Mouse (Mus musculus): ENCODE measurements around the gene Frat1. TPM values are rescaled to one million over a fixed set of nuclear protein-coding genes. Genes with fewer than 3 reads are reported as not detected.

Frat1 gene
- polyA plus RNA-seq (2014; fragmentation: Illumina TruSeq; extraction: RNeasy Lipid Tissue Mini Kit (QIAGEN cat#74804); ENCODE audit: insufficient read depth, low read depth, low replicate concordance) = 2.7 TPM

DNA sequence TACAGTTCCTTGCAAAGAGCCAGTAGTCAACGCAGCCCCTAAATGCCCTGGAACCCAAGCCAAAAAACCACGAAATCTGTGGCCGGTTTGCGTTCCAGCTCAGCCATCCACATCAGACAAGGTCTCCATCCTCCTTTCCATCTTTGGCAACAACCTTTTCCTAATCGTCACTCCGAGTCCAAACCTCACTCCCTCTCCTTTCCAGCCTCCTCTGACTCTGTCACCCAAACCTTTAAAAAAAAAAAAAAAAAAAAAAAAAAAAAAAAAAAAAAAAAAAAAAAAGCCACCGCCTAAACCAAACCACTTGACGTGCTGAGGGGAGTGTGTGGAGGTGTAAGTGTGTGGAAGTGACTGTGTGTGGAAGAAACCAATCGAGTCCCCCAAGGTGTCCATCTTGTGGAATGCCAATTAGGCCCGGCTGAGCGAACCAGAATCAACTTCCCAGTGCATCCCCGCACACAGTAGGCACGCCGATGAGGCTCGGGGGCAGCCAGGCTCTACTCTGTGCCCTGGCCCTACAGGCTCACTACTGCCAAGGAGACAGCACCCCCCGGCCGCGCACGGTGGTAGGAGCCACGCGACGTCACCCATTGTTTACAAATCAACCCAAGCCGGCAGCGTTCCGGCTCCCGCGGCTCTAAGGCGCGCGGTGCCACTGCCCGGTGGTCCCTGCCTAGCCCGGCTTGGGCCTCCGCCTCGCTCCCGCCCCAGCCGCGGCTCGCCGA is at the start of gene Frat1:
TSS of gene Frat1 (plus strand) at position 590 of the 725 bp plus-strand sequence.

DNA sequence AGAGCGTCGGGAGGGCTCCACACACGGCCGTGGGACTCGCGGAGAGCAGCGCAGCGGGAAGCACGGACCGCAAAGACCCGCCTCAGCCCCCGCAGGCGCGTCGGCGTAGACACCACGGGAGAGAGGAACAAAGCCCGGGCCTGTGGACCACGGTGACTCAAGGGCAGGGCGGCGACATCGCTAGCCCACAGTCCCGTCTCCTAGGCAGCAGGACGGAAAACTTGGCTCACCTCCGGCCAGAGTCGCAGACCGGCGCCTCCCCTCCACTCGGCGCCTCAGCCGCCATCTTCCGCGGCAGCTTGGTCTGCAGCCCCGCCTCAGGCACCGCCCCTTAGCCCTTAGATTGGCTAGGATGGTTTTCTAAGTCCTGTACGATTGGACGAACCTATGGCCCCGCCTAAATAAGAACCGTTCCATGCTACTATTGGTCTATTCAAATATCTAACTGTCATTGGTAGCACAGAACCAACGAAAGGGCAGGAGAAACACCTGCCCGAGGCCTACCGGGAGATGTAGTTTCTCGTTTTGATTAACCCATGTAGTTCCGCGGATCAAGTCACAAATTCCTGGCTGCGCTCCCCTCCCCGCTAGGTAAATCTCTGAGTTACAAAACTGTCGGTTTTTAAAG is 27.9 kb upstream of the Frat1 start, which contains the start of gene Arhgap19:
TSS of gene Arhgap19 (minus strand) at position 306 of the 628 bp plus-strand sequence.

DNA sequence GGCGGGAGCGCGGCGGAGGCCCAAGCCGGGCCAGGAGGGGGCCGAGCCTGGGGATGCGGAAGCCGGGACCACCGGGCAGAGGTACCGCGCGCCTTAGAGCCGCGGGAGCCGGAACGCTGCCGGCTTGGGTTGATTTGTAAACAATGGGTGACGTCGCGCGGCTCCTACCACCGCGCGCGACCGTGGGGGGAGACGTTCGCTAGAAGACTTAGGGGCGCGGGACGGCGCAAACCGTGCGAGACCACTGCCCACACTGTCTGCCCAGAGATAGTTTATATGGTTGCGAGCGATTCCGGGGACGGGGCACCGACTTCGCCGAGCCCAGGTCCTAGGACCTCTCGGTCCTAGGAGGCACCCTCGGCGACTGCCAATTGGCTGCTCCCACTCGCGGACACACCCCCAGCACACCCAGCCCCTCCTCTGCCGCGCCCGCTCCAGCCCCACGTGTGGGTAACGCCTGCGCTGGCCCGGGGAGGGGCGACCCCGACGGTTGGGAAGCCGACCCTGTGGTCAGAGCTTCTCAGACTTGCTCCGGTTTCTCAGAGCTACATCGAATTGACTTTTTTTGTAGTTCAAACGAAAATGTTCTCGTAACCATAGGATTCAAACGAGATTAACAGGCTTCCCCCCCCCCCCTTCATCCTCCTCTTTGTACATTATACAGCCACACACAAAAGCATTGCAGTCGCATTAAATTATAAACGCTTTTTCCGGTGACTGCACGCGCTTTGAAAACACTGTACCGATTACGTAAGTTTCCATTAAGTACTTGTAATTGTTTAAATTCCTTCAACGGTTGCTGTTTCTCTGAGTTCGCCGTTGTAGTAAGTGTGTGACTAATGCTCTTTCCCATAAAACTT is 18.5 kb downstream of the Frat1 start, which contains the start of gene Frat2:
TSS of gene Frat2 (minus strand) at position 141 of the 860 bp plus-strand sequence.

Other genes starting within 250 kb of the Frat1 start
- 0.42 TPM for gene Gm340, start 247.6 kb upstream of the Frat1 start, polyA plus RNA-seq (2014; fragmentation: Illumina TruSeq; extraction: RNeasy Lipid Tissue Mini Kit (QIAGEN cat#74804); ENCODE audit: insufficient read depth, low read depth, low replicate concordance)
- gene Slit1, start 86.3 kb upstream of the Frat1 start, polyA plus RNA-seq (2014; fragmentation: Illumina TruSeq; extraction: RNeasy Lipid Tissue Mini Kit (QIAGEN cat#74804); ENCODE audit: insufficient read depth, low read depth, low replicate concordance) = not detected
- 1.5 TPM for gene Arhgap19, start 27.9 kb upstream of the Frat1 start, polyA plus RNA-seq (2014; fragmentation: Illumina TruSeq; extraction: RNeasy Lipid Tissue Mini Kit (QIAGEN cat#74804); ENCODE audit: insufficient read depth, low read depth, low replicate concordance)
- 2.3 TPM for gene Frat2, start 18.2 kb downstream of the Frat1 start, polyA plus RNA-seq (2014; fragmentation: Illumina TruSeq; extraction: RNeasy Lipid Tissue Mini Kit (QIAGEN cat#74804); ENCODE audit: insufficient read depth, low read depth, low replicate concordance)
- gene Rrp12, start 66.2 kb downstream of the Frat1 start, polyA plus RNA-seq (2014; fragmentation: Illumina TruSeq; extraction: RNeasy Lipid Tissue Mini Kit (QIAGEN cat#74804); ENCODE audit: insufficient read depth, low read depth, low replicate concordance) = 2.7 TPM
- 86.8 TPM for gene Pgam1, start 82.0 kb downstream of the Frat1 start, polyA plus RNA-seq (2014; fragmentation: Illumina TruSeq; extraction: RNeasy Lipid Tissue Mini Kit (QIAGEN cat#74804); ENCODE audit: insufficient read depth, low read depth, low replicate concordance)
- 15.6 TPM for gene Exosc1, start 103.5 kb downstream of the Frat1 start, polyA plus RNA-seq (2014; fragmentation: Illumina TruSeq; extraction: RNeasy Lipid Tissue Mini Kit (QIAGEN cat#74804); ENCODE audit: insufficient read depth, low read depth, low replicate concordance)
- gene Zdhhc16, start 103.5 kb downstream of the Frat1 start, polyA plus RNA-seq (2014; fragmentation: Illumina TruSeq; extraction: RNeasy Lipid Tissue Mini Kit (QIAGEN cat#74804); ENCODE audit: insufficient read depth, low read depth, low replicate concordance) = 21.9 TPM
- 12.7 TPM for gene Mms19, start 151.2 kb downstream of the Frat1 start, polyA plus RNA-seq (2014; fragmentation: Illumina TruSeq; extraction: RNeasy Lipid Tissue Mini Kit (QIAGEN cat#74804); ENCODE audit: insufficient read depth, low read depth, low replicate concordance)
- gene Ubtd1, start 151.8 kb downstream of the Frat1 start, polyA plus RNA-seq (2014; fragmentation: Illumina TruSeq; extraction: RNeasy Lipid Tissue Mini Kit (QIAGEN cat#74804); ENCODE audit: insufficient read depth, low read depth, low replicate concordance) = 13.2 TPM
- gene Ankrd2, start 206.0 kb downstream of the Frat1 start, polyA plus RNA-seq (2014; fragmentation: Illumina TruSeq; extraction: RNeasy Lipid Tissue Mini Kit (QIAGEN cat#74804); ENCODE audit: insufficient read depth, low read depth, low replicate concordance) = 0.29 TPM
- 4.7 TPM for gene Hoga1, start 215.6 kb downstream of the Frat1 start, polyA plus RNA-seq (2014; fragmentation: Illumina TruSeq; extraction: RNeasy Lipid Tissue Mini Kit (QIAGEN cat#74804); ENCODE audit: insufficient read depth, low read depth, low replicate concordance)
- 0.17 TPM for gene 4933411K16Rik, start 222.3 kb downstream of the Frat1 start, polyA plus RNA-seq (2014; fragmentation: Illumina TruSeq; extraction: RNeasy Lipid Tissue Mini Kit (QIAGEN cat#74804); ENCODE audit: insufficient read depth, low read depth, low replicate concordance)